Mouse (Mus musculus) limb, embryonic 11.5 days (tissue): ENCODE results near the gene Dab1. TPM values are rescaled to one million over a fixed set of nuclear protein-coding genes. Genes with fewer than 3 reads are reported as not detected.

ENCODE experiments used
- ATAC-seq: fragments of 200-750 bp; cut with Nextera tagmentation; 2 replicates; pipeline ENCODE4 v1.8.0; 2017; ENCODE audit warnings: low read depth; ENCODE audit not compliant: insufficient number of reproducible peaks, low FRiP score, low TSS enrichment
- DNase-seq: peaks from one replicate; pipeline ENCODE4 v3.0.0-alpha.2; 2015; ENCODE audit warnings: low spot score
- H3K27ac ChIP-seq: fragments of 300-500 bp; sonication (generic); replicated peaks from 2 replicates; pipeline ENCODE4 v1.5.1; 2014; ENCODE audit warnings: low read depth, mild to moderate bottlenecking, low read length
- H3K27me3 ChIP-seq: fragments of 300-500 bp; sonication (generic); 2 replicates; pipeline ENCODE4 v1.6.1; 2014; ENCODE audit warnings: mild to moderate bottlenecking, low read length, mixed read lengths; ENCODE audit not compliant: control insufficient read depth, insufficient read depth
- H3K36me3 ChIP-seq: fragments of 300-500 bp; sonication (generic); 2 replicates; pipeline ENCODE4 v1.6.1; 2014; ENCODE audit warnings: mild to moderate bottlenecking, low read length, moderate library complexity, mixed read lengths; ENCODE audit not compliant: control insufficient read depth, insufficient read depth
- H3K4me1 ChIP-seq: fragments of 300-500 bp; sonication (generic); 2 replicates; pipeline ENCODE4 v1.6.1; 2014; ENCODE audit warnings: low read length, mixed read lengths; ENCODE audit not compliant: control insufficient read depth, insufficient read depth
- H3K4me2 ChIP-seq: fragments of 300-500 bp; sonication (generic); 2 replicates; pipeline ENCODE4 v1.6.1; 2014; ENCODE audit warnings: low read depth, mild to moderate bottlenecking, moderate library complexity; ENCODE audit not compliant: severe bottlenecking
- H3K4me3 ChIP-seq: fragments of 300-500 bp; sonication (generic); 2 replicates; pipeline ENCODE4 v1.5.1; 2014; ENCODE audit warnings: low read depth, low read length
- H3K9ac ChIP-seq: fragments of 300-500 bp; sonication (generic); 2 replicates; pipeline ENCODE4 v1.6.1; 2014; ENCODE audit warnings: mild to moderate bottlenecking, low read length
- H3K9me3 ChIP-seq: fragments of 300-500 bp; sonication (generic); 2 replicates; pipeline ENCODE4 v1.6.1; 2016; ENCODE audit warnings: low read length; ENCODE audit not compliant: control insufficient read depth
- WGBS: fragments of 180-500 bp; shearing (Covaris S2); extraction: QIAGEN DNeasy Blood & Tissue Kit; methylation state at CpG from one replicate; pipeline ENCODE4 v1.1.7; 2014; 5-methylcytosine and 5-hydroxymethylcytosine counted together
- polyA plus RNA-seq: library from polyadenylated mRNA; unstranded; fragments of >200 nt; fragmentation: Nextera tagmentation; extraction: Ambion mirVana; gene quantifications from 2 replicates; pipeline ENCODE4 v1.2.1, GENCODE M21; 2014

Gene Dab1
- polyA plus RNA-seq, 1 experiment from 2014 or later, result 17.1 TPM

DNA sequence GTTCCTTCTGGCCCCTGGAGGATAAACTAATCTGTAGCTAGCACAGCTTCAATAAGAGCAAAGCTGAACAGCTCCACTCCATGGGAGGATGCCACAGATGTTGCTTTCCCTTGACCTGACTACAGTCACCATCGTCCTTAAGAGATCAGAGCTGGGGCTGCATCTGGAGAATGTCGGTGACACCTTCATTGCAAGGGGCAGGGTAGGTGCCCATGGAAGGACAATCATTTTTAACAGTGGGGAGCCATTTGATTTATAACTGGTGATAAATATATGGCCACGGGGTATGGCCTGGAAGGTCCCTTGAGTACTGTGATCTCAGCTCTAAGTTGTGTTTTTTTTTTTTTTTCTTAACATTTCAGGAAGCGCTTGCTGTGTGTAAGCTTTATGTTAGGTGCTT lies 48.3 kb downstream of the Dab1 start:
- H3K4me1 ChIP-seq, result no peaks in the 10 kb centered on the region
- ATAC-seq (peak; percentile 51; the same call in 1 of the 2 replicates), DNase-seq (peak; percentile 27)
- no peaks in the 10 kb centered on the region for H3K9me3 ChIP-seq
- no peaks in the 10 kb centered on the region for H3K27me3 ChIP-seq
- no peak overlapping the region for H3K4me2 ChIP-seq
- H3K4me3 ChIP-seq, result no peak overlapping the region
- H3K36me3 ChIP-seq, result no peaks in the 10 kb centered on the region
- no peak overlapping the region for H3K27ac ChIP-seq
- H3K9ac ChIP-seq, result no peak overlapping the region
- 39% methylated on average over 4 of the region's 4 CpGs for WGBS

GRCm38 (mm10) chr4:103677195-103677594 lies 58.0 kb downstream of the Dab1 start:
- H3K27me3 ChIP-seq, result no peaks in the 10 kb centered on the region
- H3K9ac ChIP-seq, result no peak overlapping the region
- H3K9me3 ChIP-seq, result no peaks in the 10 kb centered on the region
- H3K4me1 ChIP-seq, result no peaks in the 10 kb centered on the region
- WGBS, result 77% methylated on average over 1 of the region's 1 CpGs
- DNase-seq, result no peak
- no peaks in the 10 kb centered on the region for H3K36me3 ChIP-seq
- no peak overlapping the region for H3K4me3 ChIP-seq
- H3K4me2 ChIP-seq, result no peak overlapping the region
- H3K27ac ChIP-seq, result no peak overlapping the region
- no peak for ATAC-seq

- Histone ChIP-seq H3K27ac (no peak overlapping the region), H3K9me3 (no peaks in the 10 kb centered on the region), H3K4me3 (no peak overlapping the region), H3K4me2 (no peak overlapping the region), H3K9ac (no peak overlapping the region), H3K4me1 (no peaks in the 10 kb centered on the region), H3K36me3 (no peaks in the 10 kb centered on the region), H3K27me3 (no peaks in the 10 kb centered on the region)
- WGBS, result 88% methylated on average over 6 of the region's 6 CpGs
- DNase-seq (no peak), ATAC-seq (no peak)
Measured at GRCm38 (mm10) chr4:103678501-103678900, 59.3 kb downstream of the Dab1 start.

DNA sequence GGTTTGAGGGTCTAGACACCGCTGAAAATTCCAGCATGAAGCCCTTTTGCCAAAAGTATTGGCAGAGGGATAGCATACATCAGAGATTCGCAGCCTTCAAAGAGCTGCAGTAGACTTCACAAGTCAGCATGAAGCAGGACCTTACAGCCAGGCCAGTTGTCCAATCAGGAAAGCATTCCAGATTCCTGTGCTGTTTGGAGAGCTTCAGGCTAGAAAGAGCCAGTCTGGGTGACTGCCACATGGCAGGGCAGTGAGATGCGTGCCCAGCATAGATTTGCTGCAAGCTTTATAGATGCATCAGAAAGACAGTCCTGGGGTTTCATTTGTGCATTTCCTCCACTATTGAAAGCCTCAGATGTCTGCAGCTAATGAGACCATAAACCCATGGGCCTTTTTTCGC lies 66.0 kb downstream of the Dab1 start:
- Histone ChIP-seq H3K27me3 (no peaks in the 10 kb centered on the region), H3K9me3 (no peaks in the 10 kb centered on the region), H3K9ac (no peak overlapping the region), H3K36me3 (no peaks in the 10 kb centered on the region), H3K27ac (no peak overlapping the region), H3K4me1 (no peaks in the 10 kb centered on the region), H3K4me2 (no peak overlapping the region), H3K4me3 (no peak overlapping the region)
- DNase-seq, result peak; percentile 17
- WGBS, result 69% methylated on average over 4 of the region's 4 CpGs
- no peak for ATAC-seq

DNA sequence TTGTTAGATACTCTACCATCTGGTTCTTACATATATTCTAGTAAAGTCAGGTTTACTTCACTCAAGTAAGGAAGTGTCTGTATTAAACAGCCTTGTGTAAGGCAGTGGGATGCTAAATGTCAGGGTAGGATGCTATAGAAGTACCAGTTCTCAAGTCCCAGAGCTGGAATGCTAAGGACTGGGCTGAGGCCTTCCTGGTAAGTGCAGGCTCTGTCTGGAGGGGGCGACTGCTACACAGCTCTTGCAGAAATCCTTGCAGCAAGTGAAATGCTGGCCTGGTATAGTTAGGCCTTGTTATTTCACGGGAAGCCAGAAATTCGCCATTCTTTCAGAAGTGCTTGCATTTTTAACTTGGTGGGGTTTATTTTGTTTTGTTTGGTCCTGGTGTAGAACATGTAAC lies 72.6 kb downstream of the Dab1 start:
- DNase-seq (no peak), ATAC-seq (no peak)
- Histone ChIP-seq H3K9me3 (no peaks in the 10 kb centered on the region), H3K36me3 (no peaks in the 10 kb centered on the region), H3K9ac (no peak overlapping the region), H3K27me3 (no peaks in the 10 kb centered on the region), H3K4me2 (no peak overlapping the region), H3K4me3 (no peak overlapping the region), H3K27ac (no peak overlapping the region), H3K4me1 (no peaks in the 10 kb centered on the region)
- whole genome bisulfite sequencing, result 57% methylated on average over 3 of the region's 3 CpGs

DNA sequence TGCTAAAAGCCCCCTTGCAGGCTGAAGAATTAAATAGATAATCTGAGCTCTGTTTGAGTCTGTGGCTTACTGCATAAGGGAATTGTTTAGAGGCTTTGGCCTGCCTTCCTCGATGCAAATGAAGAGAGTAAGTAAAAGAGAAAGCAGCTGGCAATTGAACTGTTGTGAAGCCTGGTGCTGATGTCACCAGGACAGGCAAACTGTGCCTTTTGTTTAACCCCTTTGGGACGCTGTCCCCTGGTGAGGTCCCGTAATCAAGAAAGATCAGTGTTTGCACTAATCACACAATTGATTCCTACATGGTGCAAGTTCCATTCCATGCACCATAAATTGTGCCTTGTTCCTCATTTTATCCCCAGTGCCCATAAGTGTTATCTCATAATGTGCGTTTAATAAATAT lies 80.6 kb downstream of the Dab1 start:
- WGBS, result 47% methylated on average over 4 of the region's 4 CpGs
- Histone ChIP-seq H3K9ac (no peak overlapping the region), H3K4me2 (no peak overlapping the region), H3K27ac (no peak overlapping the region), H3K27me3 (no peaks in the 10 kb centered on the region), H3K4me3 (no peak overlapping the region), H3K36me3 (no peaks in the 10 kb centered on the region), H3K9me3 (no peaks in the 10 kb centered on the region), H3K4me1 (no peaks in the 10 kb centered on the region)
- DNase-seq, result no peak
- no peak for ATAC-seq

DNA sequence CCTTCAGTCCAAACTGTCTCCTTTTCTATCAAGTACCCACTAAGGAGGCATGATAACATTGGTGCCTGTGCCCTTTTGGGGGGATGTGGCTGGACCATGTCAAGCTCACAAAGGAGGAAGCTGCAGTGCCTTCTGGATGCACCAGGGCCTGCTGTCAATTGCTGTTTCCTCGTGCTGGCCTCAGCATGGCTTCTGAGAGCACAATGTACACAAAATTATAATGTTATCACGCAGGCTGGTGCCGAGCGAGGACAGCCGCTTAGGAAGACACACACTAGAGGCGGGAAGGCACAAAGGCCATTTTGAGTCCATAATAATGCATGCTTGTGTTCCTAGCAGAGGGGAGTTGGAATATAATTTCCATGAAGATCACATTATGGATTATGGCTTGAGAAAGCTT lies 81.2 kb downstream of the Dab1 start:
- ATAC-seq (no peak), DNase-seq (no peak)
- WGBS, result 83% methylated on average over 6 of the region's 6 CpGs

GRCm38 (mm10) chr4:103702137-103702536 lies 83.0 kb downstream of the Dab1 start:
- ATAC-seq (no peak), DNase-seq (no peak)
- H3K27ac ChIP-seq, result no peak overlapping the region
- H3K4me2 ChIP-seq, result no peak overlapping the region
- H3K36me3 ChIP-seq, result no peaks in the 10 kb centered on the region
- H3K4me1 ChIP-seq, result no peaks in the 10 kb centered on the region
- no peak overlapping the region for H3K4me3 ChIP-seq
- no peaks in the 10 kb centered on the region for H3K27me3 ChIP-seq
- 58% methylated on average over 3 of the region's 3 CpGs for WGBS
- H3K9ac ChIP-seq, result no peak overlapping the region
- H3K9me3 ChIP-seq, result no peaks in the 10 kb centered on the region

More for the DNA sequence above, 81.2 kb downstream of the Dab1 start:
- Histone ChIP-seq H3K9me3 (no peaks in the 10 kb centered on the region), H3K4me1 (no peaks in the 10 kb centered on the region), H3K27ac (no peak overlapping the region), H3K9ac (no peak overlapping the region), H3K4me3 (no peak overlapping the region), H3K4me2 (no peak overlapping the region), H3K27me3 (no peaks in the 10 kb centered on the region), H3K36me3 (no peaks in the 10 kb centered on the region)

GRCm38 (mm10) chr4:103704477-103704876 lies 85.3 kb downstream of the Dab1 start:
- Histone ChIP-seq H3K27ac (no peak overlapping the region), H3K9ac (no peak overlapping the region), H3K4me3 (no peak overlapping the region), H3K9me3 (no peaks in the 10 kb centered on the region), H3K36me3 (no peaks in the 10 kb centered on the region), H3K4me2 (no peak overlapping the region), H3K4me1 (no peaks in the 10 kb centered on the region), H3K27me3 (no peaks in the 10 kb centered on the region)
- ATAC-seq (no peak), DNase-seq (no peak)
- WGBS, result 87% methylated on average over 2 of the region's 2 CpGs
